Mouse (Mus musculus): ENCODE data around the gene Gorasp1.

DNA sequence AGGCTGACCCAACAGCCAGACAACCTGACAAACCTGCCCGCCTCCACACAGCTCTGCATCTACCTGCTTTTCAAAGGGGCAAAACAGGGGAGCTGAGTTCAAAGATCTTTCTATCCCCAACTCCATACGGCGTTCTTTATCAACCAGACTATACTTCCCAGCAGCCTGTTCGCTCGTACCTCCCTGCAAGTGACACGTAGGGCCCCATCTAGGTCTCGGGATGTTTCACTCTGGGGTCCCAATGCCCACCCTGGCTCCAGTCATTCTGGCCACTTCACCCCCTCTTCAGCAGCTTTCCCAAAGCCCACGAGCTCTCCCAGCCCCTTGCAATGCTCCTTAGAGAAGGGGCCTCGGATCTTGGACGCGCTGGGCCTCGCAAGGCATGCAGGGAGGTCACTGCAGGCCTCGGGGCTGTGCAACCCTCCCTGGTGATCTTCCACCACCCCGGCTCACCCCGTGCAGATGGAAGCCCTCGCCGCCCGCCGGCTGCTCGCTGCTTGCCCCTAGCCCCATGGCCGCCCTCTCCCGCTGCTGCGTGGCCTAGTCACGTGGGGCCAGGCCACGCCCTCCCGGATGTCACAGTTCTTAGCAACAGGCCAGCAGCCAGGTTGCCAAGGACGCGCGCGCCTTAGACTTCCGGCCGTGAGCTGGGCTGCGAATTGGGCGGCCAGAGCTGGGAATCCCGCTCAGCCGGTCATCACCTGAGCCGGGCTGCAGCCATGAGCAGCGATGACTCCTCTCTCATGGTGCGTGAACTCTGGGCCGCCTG lies at the start of gene Gorasp1, which contains the start of gene Ttc21a:
- TF ChIP-seq CTCF (IDR thresholded peaks at IDR 0.05) (0 out of 2 replicates have a peak, but pooled peaks have one; percentile 9), EP300 (IDR thresholded peaks at IDR 0.05) (no peak)
